Mouse (Mus musculus) hindbrain, embryonic 15.5 days (tissue): ENCODE measurements around the gene Mrps18c. TPM values are rescaled to one million over a fixed set of nuclear protein-coding genes. Genes with fewer than 3 reads are reported as not detected.

ENCODE experiments used
- ATAC-seq: fragments of 200-750 bp; cut with Nextera tagmentation; 2 replicates; pipeline ENCODE4 v1.8.0; 2017; ENCODE audit warnings: low read depth, moderate number of reproducible peaks, moderate TSS enrichment; ENCODE audit not compliant: low FRiP score
- H3K27ac ChIP-seq: fragments of 300-500 bp; sonication (generic); replicated peaks from 2 replicates; pipeline ENCODE4 v1.5.1; 2015; ENCODE audit warnings: mild to moderate bottlenecking, inconsistent platforms
- H3K27me3 ChIP-seq: fragments of 300-500 bp; sonication (generic); 2 replicates; pipeline ENCODE4 v1.6.1; 2015; ENCODE audit warnings: control low read depth, inconsistent platforms
- H3K36me3 ChIP-seq: fragments of 300-500 bp; sonication (generic); 2 replicates; pipeline ENCODE4 v1.6.1; 2015; ENCODE audit warnings: control low read depth, inconsistent platforms
- H3K4me1 ChIP-seq: fragments of 300-500 bp; sonication (generic); replicated peaks from 2 replicates; pipeline ENCODE4 v1.6.1; 2015; ENCODE audit warnings: control low read depth, inconsistent platforms
- H3K4me2 ChIP-seq: fragments of 300-500 bp; sonication (generic); 2 replicates; pipeline ENCODE4 v1.6.1; 2015; ENCODE audit warnings: moderate library complexity, mild to moderate bottlenecking, inconsistent platforms
- H3K4me3 ChIP-seq: fragments of 300-500 bp; sonication (generic); 2 replicates; pipeline ENCODE4 v1.5.1; 2015; ENCODE audit warnings: mild to moderate bottlenecking, inconsistent platforms
- H3K9ac ChIP-seq: fragments of 300-500 bp; sonication (generic); 2 replicates; pipeline ENCODE4 v1.6.1; 2015; ENCODE audit warnings: inconsistent platforms
- H3K9me3 ChIP-seq: fragments of 300-500 bp; sonication (generic); 2 replicates; pipeline ENCODE4 v1.6.1; 2016; ENCODE audit warnings: control low read depth, inconsistent platforms
- WGBS: fragments of 180-500 bp; shearing (Covaris S2); methylation state at CpG from one replicate; pipeline ENCODE4 v1.1.7; 2015; 5-methylcytosine and 5-hydroxymethylcytosine counted together
- polyA plus RNA-seq: library from polyadenylated mRNA; unstranded; fragments of >200 nt; fragmentation: Nextera tagmentation; extraction: Ambion mirVana; gene quantifications from 2 replicates; pipeline ENCODE4 v1.2.1, GENCODE M21; 2015

The Mrps18c gene
- 146 and 148 TPM in 2 replicates for polyA plus RNA-seq

- no peaks in the 10 kb centered on the region for H3K9me3 ChIP-seq
- peak within 1 kb of the TSS; percentile 74 for H3K27ac ChIP-seq
- peak within 1 kb of the TSS; percentile 78 for H3K9ac ChIP-seq
- under 1% methylated on average over 67 of the region's 67 CpGs for WGBS
- H3K27me3 ChIP-seq: no peaks in the 10 kb centered on the region
- peaks cover 23% of the 10 kb centered on the region for H3K36me3 ChIP-seq
- H3K4me3 ChIP-seq: peak within 1 kb of the TSS; percentile 81
- peak; percentile 98 for ATAC-seq
- H3K4me1 ChIP-seq: peaks cover 21% of the 10 kb centered on the region
- H3K4me2 ChIP-seq: peak within 1 kb of the TSS; percentile 68
These were observed at the start of gene Mrps18c, which contains the start of gene Helq for GRCm38 (mm10) chr5:100798165-100798860. TSS of gene Mrps18c (plus strand) at chr5:100798627. TSS of gene Helq (minus strand) at chr5:100798598.

- Histone ChIP-seq H3K9ac (no peak overlapping the region), H3K4me3 (no peak overlapping the region), H3K4me1 (peaks cover 5% of the 10 kb centered on the region; the same call in 1 of the 2 replicates), H3K4me2 (no peak overlapping the region), H3K27me3 (no peaks in the 10 kb centered on the region), H3K27ac (no peak overlapping the region), H3K36me3 (no peaks in the 10 kb centered on the region), H3K9me3 (no peaks in the 10 kb centered on the region)
- WGBS: 83% methylated on average over 10 of the region's 10 CpGs
- ATAC-seq: no peak
These were observed 47.7 kb upstream of the Mrps18c start for GRCm38 (mm10) chr5:100750617-100751255.

- 40% methylated on average over 4 of the region's 4 CpGs for WGBS
- ATAC-seq: 0 out of 2 replicates have a peak, but pooled peaks have one; percentile 30
These were observed 46.8 kb upstream of the Mrps18c start for GRCm38 (mm10) chr5:100751655-100752054.

GRCm38 (mm10) chr5:100753407-100753806 lies 45.0 kb upstream of the Mrps18c start:
- H3K4me2 ChIP-seq: no peak overlapping the region
- no peak overlapping the region for H3K4me3 ChIP-seq
- H3K27me3 ChIP-seq: no peaks in the 10 kb centered on the region
- no peak overlapping the region for H3K9ac ChIP-seq
- H3K4me1 ChIP-seq: peaks cover 5% of the 10 kb centered on the region; the same call in 1 of the 2 replicates
- WGBS: 34% methylated on average over 7 of the region's 7 CpGs
- no peak overlapping the region for H3K27ac ChIP-seq
- ATAC-seq: no peak
- no peaks in the 10 kb centered on the region for H3K36me3 ChIP-seq
- no peaks in the 10 kb centered on the region for H3K9me3 ChIP-seq

More at GRCm38 (mm10) chr5:100751655-100752054, 46.8 kb upstream of the Mrps18c start:
- Histone ChIP-seq H3K4me1 (peaks cover 5% of the 10 kb centered on the region; the same call in 1 of the 2 replicates), H3K9ac (no peak overlapping the region), H3K36me3 (no peaks in the 10 kb centered on the region), H3K27me3 (no peaks in the 10 kb centered on the region), H3K4me3 (no peak overlapping the region), H3K9me3 (no peaks in the 10 kb centered on the region), H3K27ac (no peak overlapping the region), H3K4me2 (no peak overlapping the region)

- ATAC-seq: no peak
- H3K4me3 ChIP-seq: no peak overlapping the region
- 95% methylated on average over 5 of the region's 5 CpGs for WGBS
- H3K9ac ChIP-seq: no peak overlapping the region
- no peak overlapping the region for H3K4me2 ChIP-seq
- no peaks in the 10 kb centered on the region for H3K4me1 ChIP-seq
- peaks cover 10% of the 10 kb centered on the region for H3K36me3 ChIP-seq
- H3K9me3 ChIP-seq: no peaks in the 10 kb centered on the region
- H3K27me3 ChIP-seq: no peaks in the 10 kb centered on the region
- H3K27ac ChIP-seq: no peak overlapping the region
These were observed 40.3 kb upstream of the Mrps18c start for GRCm38 (mm10) chr5:100758121-100758520.

GRCm38 (mm10) chr5:100760049-100760663 lies 38.3 kb upstream of the Mrps18c start:
- Histone ChIP-seq H3K27ac (no peak overlapping the region), H3K9ac (no peak overlapping the region), H3K4me1 (no peaks in the 10 kb centered on the region), H3K9me3 (no peaks in the 10 kb centered on the region), H3K36me3 (peaks cover 29% of the 10 kb centered on the region), H3K4me3 (no peak overlapping the region), H3K27me3 (no peaks in the 10 kb centered on the region), H3K4me2 (no peak overlapping the region)
- ATAC-seq: no peak
- 79% methylated on average over 10 of the region's 10 CpGs for WGBS

GRCm38 (mm10) chr5:100761736-100762135 lies 36.7 kb upstream of the Mrps18c start:
- Histone ChIP-seq H3K36me3 (peaks cover 44% of the 10 kb centered on the region), H3K4me3 (no peak overlapping the region), H3K4me2 (no peak overlapping the region), H3K27me3 (no peaks in the 10 kb centered on the region), H3K4me1 (no peaks in the 10 kb centered on the region), H3K9ac (no peak overlapping the region), H3K9me3 (no peaks in the 10 kb centered on the region), H3K27ac (no peak overlapping the region)
- WGBS: 93% methylated on average over 7 of the region's 7 CpGs
- no peak for ATAC-seq

- no peak for ATAC-seq
- H3K4me2 ChIP-seq: no peak overlapping the region
- 94% methylated on average over 7 of the region's 7 CpGs for WGBS
These were observed 32.4 kb upstream of the Mrps18c start for GRCm38 (mm10) chr5:100766026-100766425.

GRCm38 (mm10) chr5:100771575-100771974 lies 26.9 kb upstream of the Mrps18c start:
- Histone ChIP-seq H3K9me3 (no peaks in the 10 kb centered on the region), H3K9ac (no peak overlapping the region), H3K36me3 (peaks cover 78% of the 10 kb centered on the region), H3K4me1 (no peaks in the 10 kb centered on the region), H3K27ac (no peak overlapping the region), H3K4me2 (no peak overlapping the region), H3K27me3 (no peaks in the 10 kb centered on the region), H3K4me3 (no peak overlapping the region)
- 94% methylated on average over 4 of the region's 4 CpGs for WGBS
- no peak for ATAC-seq

More at GRCm38 (mm10) chr5:100766026-100766425, 32.4 kb upstream of the Mrps18c start:
- no peak overlapping the region for H3K4me3 ChIP-seq
- H3K4me1 ChIP-seq: no peaks in the 10 kb centered on the region
- no peak overlapping the region for H3K9ac ChIP-seq
- H3K27ac ChIP-seq: no peak overlapping the region
- H3K27me3 ChIP-seq: no peaks in the 10 kb centered on the region
- H3K9me3 ChIP-seq: no peaks in the 10 kb centered on the region
- H3K36me3 ChIP-seq: peaks cover 81% of the 10 kb centered on the region

- Histone ChIP-seq H3K9ac (no peak overlapping the region), H3K27me3 (no peaks in the 10 kb centered on the region), H3K4me3 (no peak overlapping the region), H3K27ac (no peak overlapping the region), H3K4me2 (no peak overlapping the region), H3K4me1 (no peaks in the 10 kb centered on the region), H3K9me3 (no peaks in the 10 kb centered on the region), H3K36me3 (peaks cover 71% of the 10 kb centered on the region)
- 94% methylated on average over 13 of the region's 13 CpGs for WGBS
- no peak for ATAC-seq
These were observed 22.5 kb upstream of the Mrps18c start for GRCm38 (mm10) chr5:100775778-100776404.

GRCm38 (mm10) chr5:100776900-100777299 lies 21.5 kb upstream of the Mrps18c start:
- Histone ChIP-seq H3K9me3 (no peaks in the 10 kb centered on the region), H3K9ac (no peak overlapping the region), H3K36me3 (peaks cover 69% of the 10 kb centered on the region), H3K27me3 (no peaks in the 10 kb centered on the region), H3K4me1 (no peaks in the 10 kb centered on the region), H3K4me2 (no peak overlapping the region), H3K27ac (no peak overlapping the region), H3K4me3 (no peak overlapping the region)
- ATAC-seq: no peak
- 98% methylated on average over 5 of the region's 5 CpGs for WGBS
